Mouse (Mus musculus) brain, embryonic 14.5 days (tissue): ENCODE results near the gene Mmp24.

ENCODE experiments used
- CTCF ChIP-seq: fragments of 200-500 bp; IDR thresholded peaks from 2 replicates; pipeline ENCODE4 v1.5.1; 2012; ENCODE audit warnings: inconsistent platforms, mild to moderate bottlenecking, moderate library complexity, borderline replicate concordance; ENCODE audit not compliant: insufficient read depth, insufficient read length; ENCODE audit errors: extremely low read depth
- POLR2A ChIP-seq: fragments of 200-500 bp; IDR thresholded peaks from 2 replicates; pipeline ENCODE4 v1.6.1; 2012; ENCODE audit warnings: mild to moderate bottlenecking, inconsistent platforms, borderline replicate concordance; ENCODE audit not compliant: poor library complexity, insufficient read depth, insufficient read length, severe bottlenecking; ENCODE audit errors: extremely low read depth

DNA sequence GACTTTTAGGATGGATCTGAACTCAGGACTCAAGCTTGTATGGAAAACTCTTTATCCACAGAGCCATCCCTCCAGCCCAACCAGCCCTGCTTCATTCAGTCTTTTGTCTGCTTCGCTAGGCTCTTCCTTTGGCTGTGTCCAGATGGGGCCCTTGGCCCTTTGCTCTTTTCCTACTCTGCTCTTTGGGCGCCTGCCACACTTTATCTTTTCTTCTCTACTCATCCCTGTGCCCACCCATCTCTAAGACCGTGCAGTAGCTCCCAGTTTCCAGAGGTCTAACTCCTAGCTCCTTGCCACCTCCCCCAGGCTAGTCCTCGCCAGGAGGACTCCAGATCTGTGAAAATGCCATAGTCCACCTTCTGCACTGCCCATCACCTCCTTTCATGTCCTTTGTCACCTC is 1.5 kb upstream of the Mmp24 start:
- TF ChIP-seq CTCF (no peak), POLR2A (no peak)
